Mouse (Mus musculus) liver, adult 2 months (tissue): ENCODE measurements at regions not wholly inside any gene's neighbourhood (a gene's known extent, or its start where the extent isn't known, plus 50 kb on each side); places are given as distances from the start of the nearest gene placed in this dataset.

Source experiments
- CTCF ChIP-seq: fragments of 200-500 bp; IDR thresholded peaks from 2 replicates; pipeline ENCODE4 v1.5.1; 2011; ENCODE audit warnings: low read depth, low read length, control low read depth
- POLR2A ChIP-seq: fragments of 200-500 bp; IDR thresholded peaks from 2 replicates; pipeline ENCODE4 v1.6.1; 2011; ENCODE audit warnings: low read length, control low read depth; ENCODE audit not compliant: insufficient read depth; ENCODE audit errors: extremely low read depth

- TF ChIP-seq CTCF (no peak), POLR2A (no peak)
Measured at GRCm38 (mm10) chr5:28795130-28795758, 328.2 kb upstream of the Shh start.
